9 mouse cellular contexts compared by ENCODE assay signal in the genomic region with DNA sequence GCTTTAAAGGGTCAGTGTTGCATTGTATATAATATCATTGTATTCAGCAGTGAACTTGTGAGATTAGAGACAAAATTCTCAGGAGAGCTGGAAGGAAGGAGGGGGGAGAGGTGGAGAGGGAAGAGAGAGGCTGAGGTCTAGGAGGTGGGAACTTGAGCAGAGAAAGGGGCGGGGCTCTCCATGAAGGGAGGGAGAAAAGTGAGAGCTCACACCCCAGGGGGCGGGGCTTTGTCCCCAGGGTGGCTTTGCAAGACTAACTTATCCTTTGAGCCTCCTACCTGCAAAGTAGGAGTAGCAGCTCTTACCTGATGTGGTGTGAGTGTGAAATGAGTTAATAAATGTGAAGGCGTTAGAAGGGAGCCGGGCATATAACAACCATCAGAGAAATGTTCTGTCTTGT. TPM values are rescaled to one million over a fixed set of nuclear protein-coding genes. Genes with fewer than 3 reads are reported as not detected.
DNase-seq lines count a peak whose midpoint lies in the region; ATAC-seq and TF ChIP-seq lines count a peak whose summit lies in the region.
"Had no signal": no experiment of that assay in that cellular context is flagged by ENCODE, and none has a peak within 500 bp of the region (broad histone marks: within the 10 kb centered on the region; RNA-seq: fewer than 3 reads in every experiment).

No protein-coding gene starts in this region.

- no peak overlapping the region for H3K4me2 ChIP-seq in forebrain, postnatal 0 days (ENCODE audit: low read depth)
- H3K4me2 ChIP-seq in midbrain, embryonic 16.5 days (ENCODE audit: low read length) = no peak overlapping the region
- H3K4me2 ChIP-seq: heart, embryonic 13.5 days had no signal

- DNase-seq in heart, postnatal 4 days = peak; percentile 46
- DNase-seq in heart, adult 8-10 months (ENCODE audit: low spot score) = no peak
- peak; percentile 52 for DNase-seq in adrenal gland, postnatal 25 days
- DNase-seq in kidney, postnatal 14 days = peak; percentile 84
- DNase-seq in forebrain, postnatal 0 days = no peak
- DNase-seq in left cerebral cortex, adult 9 months (ENCODE audit: low spot score in 2 of 2) = no peak

- no peak for TF ChIP-seq POLR2A in small intestine, adult 2 months (IDR thresholded peaks at IDR 0.05; ENCODE audit: low read depth, low read length)

- no peak overlapping the region for H3K9ac ChIP-seq in forebrain, postnatal 0 days
- H3K9ac ChIP-seq in midbrain, embryonic 16.5 days (ENCODE audit: low read depth, low read length) = no peak overlapping the region

- peak overlapping the region; percentile 35; the same call in 1 of the 2 replicates for H3K27ac ChIP-seq in small intestine, adult 2 months (ENCODE audit: insufficient read depth, low read depth, low read length)
- no peak overlapping the region for H3K27ac ChIP-seq in forebrain, postnatal 0 days (ENCODE audit: low read depth, low read length)
- H3K27ac ChIP-seq in midbrain, embryonic 16.5 days (ENCODE audit: low read length) = no peak overlapping the region
- H3K27ac ChIP-seq: heart, embryonic 13.5 days had no signal

- H3K36me3 ChIP-seq in small intestine, adult 2 months (ENCODE audit: control insufficient read depth, insufficient read depth, low read length) = no peaks in the 10 kb centered on the region
- H3K36me3 ChIP-seq in forebrain, postnatal 0 days (ENCODE audit: insufficient read depth) = no peaks in the 10 kb centered on the region
- no peaks in the 10 kb centered on the region for H3K36me3 ChIP-seq in midbrain, embryonic 16.5 days (ENCODE audit: control insufficient read depth, insufficient read depth, low read length)
- H3K36me3 ChIP-seq: heart, embryonic 13.5 days had no signal

- TF ChIP-seq CTCF in small intestine, adult 2 months (IDR thresholded peaks at IDR 0.05; ENCODE audit: extremely low read depth, insufficient read length, insufficient replicate concordance, low read depth, low read length) = no peak
- no peak for TF ChIP-seq CTCF in forebrain, postnatal 0 days (IDR thresholded peaks at IDR 0.05; ENCODE audit: low read depth)

- H3K27me3 ChIP-seq in small intestine, adult 2 months (ENCODE audit: control insufficient read depth, insufficient read depth, low read length) = no peaks in the 10 kb centered on the region
- H3K27me3 ChIP-seq in forebrain, postnatal 0 days (ENCODE audit: insufficient read depth, low read length) = no peaks in the 10 kb centered on the region
- no peaks in the 10 kb centered on the region for H3K27me3 ChIP-seq in midbrain, embryonic 16.5 days (ENCODE audit: control insufficient read depth, insufficient read depth, low read depth, low read length)

- H3K4me3 ChIP-seq in small intestine, adult 2 months (ENCODE audit: low read depth, low read length) = no peak overlapping the region
- H3K4me3 ChIP-seq in forebrain, postnatal 0 days (ENCODE audit: low read depth, low read length) = no peak overlapping the region
- H3K4me3 ChIP-seq in midbrain, embryonic 16.5 days (ENCODE audit: low read depth, low read length) = no peak overlapping the region
- H3K4me3 ChIP-seq: heart, embryonic 13.5 days had no signal

- no peaks in the 10 kb centered on the region for H3K9me3 ChIP-seq in forebrain, postnatal 0 days (ENCODE audit: low read length)
- H3K9me3 ChIP-seq in midbrain, embryonic 16.5 days (replicated peaks; ENCODE audit: control insufficient read depth, low read length, poor library complexity, severe bottlenecking) = no peaks in the 10 kb centered on the region
- H3K9me3 ChIP-seq: heart, embryonic 13.5 days had no signal

- no peak for ATAC-seq in forebrain, postnatal 0 days
- ATAC-seq in midbrain, embryonic 16.5 days = no peak

- WGBS in small intestine, adult 2 months = 15% methylated on average over 4 of the region's 4 CpGs
- 37% methylated on average over 4 of the region's 4 CpGs for WGBS in forebrain, postnatal 0 days
- 20% methylated on average over 4 of the region's 4 CpGs for WGBS in midbrain, embryonic 16.5 days

- peaks cover 7% of the 10 kb centered on the region for H3K4me1 ChIP-seq in small intestine, adult 2 months (ENCODE audit: control insufficient read depth, insufficient read depth, insufficient read length, low read length)
- no peaks in the 10 kb centered on the region for H3K4me1 ChIP-seq in forebrain, postnatal 0 days (ENCODE audit: insufficient read depth)
- H3K4me1 ChIP-seq in midbrain, embryonic 16.5 days (ENCODE audit: control insufficient read depth, insufficient read depth, low read length) = 0 out of 2 replicates have a peak, but pooled peaks cover 2% of the 10 kb centered on the region

RNA-seq across cellular contexts. Expression of gene Kdm6b, which starts 15.3 kb away (rescaled TPM):
- 10 to 100 TPM; 48.3 to 49.7 TPM for total RNA-seq in heart, postnatal 4 days (2021)
- 10 to 100 TPM; 19.1 to 26.2 (median 22.3) TPM for total RNA-seq in heart, adult 8-10 months (2022)
- 45.1 and 46.2 TPM in 2 replicates for total RNA-seq in adrenal gland, postnatal 25 days (2021)
- 13.5 and 35.4 TPM in 2 replicates for polyA plus RNA-seq in small intestine, adult 2 months (2012; rRNA removed)
- total RNA-seq in forebrain, postnatal 0 days (2014; rRNA removed) = 10.2 and 15.0 TPM in 2 replicates
- polyA plus RNA-seq in forebrain, postnatal 0 days (2015; fragmentation: Nextera tagmentation; extraction: Ambion mirVana) = 18.1 and 30.2 TPM in 2 replicates
- polyA plus RNA-seq in midbrain, embryonic 16.5 days (2015; fragmentation: Nextera tagmentation; extraction: Ambion mirVana) = 36.4 and 39.0 TPM in 2 replicates

RNA-seq across cellular contexts. Expression of gene Tmem88, which starts 30.7 kb away (rescaled TPM):
- 10 to 100 TPM; 37.1 to 38.3 TPM for total RNA-seq in heart, postnatal 4 days (2021)
- 10 to 100 TPM; 13.2 to 24.7 (median 19.5) TPM for total RNA-seq in heart, adult 8-10 months (2022)
- 13.9 and 16.9 TPM in 2 replicates for total RNA-seq in adrenal gland, postnatal 25 days (2021)
- 11.2 and 16.5 TPM in 2 replicates for polyA plus RNA-seq in small intestine, adult 2 months (2012; rRNA removed)
- total RNA-seq in forebrain, postnatal 0 days (2014; rRNA removed) = 2.0 and 2.4 TPM in 2 replicates
- polyA plus RNA-seq in forebrain, postnatal 0 days (2015; fragmentation: Nextera tagmentation; extraction: Ambion mirVana) = 6.8 and 7.7 TPM in 2 replicates
- 5.2 and 5.9 TPM in 2 replicates for polyA plus RNA-seq in midbrain, embryonic 16.5 days (2015; fragmentation: Nextera tagmentation; extraction: Ambion mirVana)

RNA-seq across cellular contexts. Expression of gene Cyb5d1, which starts 33.3 kb away (rescaled TPM):
- 10 to 100 TPM; 21.3 to 22.1 TPM for total RNA-seq in heart, postnatal 4 days (2021)
- total RNA-seq in heart, adult 8-10 months (2022) = 10 to 100 TPM; 33.3 to 39.8 (median 36.9) TPM
- total RNA-seq in adrenal gland, postnatal 25 days (2021) = 43.5 and 51.0 TPM in 2 replicates
- polyA plus RNA-seq in small intestine, adult 2 months (2012; rRNA removed) = 4.3 and 5.3 TPM in 2 replicates
- 21.1 and 28.9 TPM in 2 replicates for total RNA-seq in forebrain, postnatal 0 days (2014; rRNA removed)
- polyA plus RNA-seq in forebrain, postnatal 0 days (2015; fragmentation: Nextera tagmentation; extraction: Ambion mirVana) = 17.0 and 24.2 TPM in 2 replicates
- polyA plus RNA-seq in midbrain, embryonic 16.5 days (2015; fragmentation: Nextera tagmentation; extraction: Ambion mirVana) = 27.1 and 28.9 TPM in 2 replicates

RNA-seq across cellular contexts. Expression of gene Naa38, which starts 33.5 kb away (rescaled TPM):
- total RNA-seq in heart, postnatal 4 days (2021) = 100 to 1,000 TPM in 1 of 2 experiments, 10 to 100 TPM in 1; 92.3 to 101 TPM
- 100 to 1,000 TPM; 109 to 140 (median 120) TPM for total RNA-seq in heart, adult 8-10 months (2022)
- total RNA-seq in adrenal gland, postnatal 25 days (2021) = 127 and 149 TPM in 2 replicates
- 129 and 163 TPM in 2 replicates for polyA plus RNA-seq in small intestine, adult 2 months (2012; rRNA removed)
- 47.7 and 59.2 TPM in 2 replicates for total RNA-seq in forebrain, postnatal 0 days (2014; rRNA removed)
- polyA plus RNA-seq in forebrain, postnatal 0 days (2015; fragmentation: Nextera tagmentation; extraction: Ambion mirVana) = 125 and 141 TPM in 2 replicates
- polyA plus RNA-seq in midbrain, embryonic 16.5 days (2015; fragmentation: Nextera tagmentation; extraction: Ambion mirVana) = 86.2 and 89.6 TPM in 2 replicates

RNA-seq across cellular contexts. Expression of gene Chd3, which starts 59.5 kb away (rescaled TPM):
- 10 to 100 TPM; 75.3 to 76.7 TPM for total RNA-seq in heart, postnatal 4 days (2021)
- 10 to 100 TPM; 16.7 to 20.4 (median 18.3) TPM for total RNA-seq in heart, adult 8-10 months (2022)
- total RNA-seq in adrenal gland, postnatal 25 days (2021) = 105 and 111 TPM in 2 replicates
- 86.3 and 240 TPM in 2 replicates for polyA plus RNA-seq in small intestine, adult 2 months (2012; rRNA removed)
- total RNA-seq in forebrain, postnatal 0 days (2014; rRNA removed) = 356 and 381 TPM in 2 replicates
- polyA plus RNA-seq in forebrain, postnatal 0 days (2015; fragmentation: Nextera tagmentation; extraction: Ambion mirVana) = 55.3 and 74.7 TPM in 2 replicates
- 82.8 and 86.1 TPM in 2 replicates for polyA plus RNA-seq in midbrain, embryonic 16.5 days (2015; fragmentation: Nextera tagmentation; extraction: Ambion mirVana)

Comparison
In these comparisons a context has a peak if more than half of its experiments do, and no peak if none do; other contexts are left out.
1. DNase-seq: peak in heart, postnatal 4 days (single experiment), adrenal gland, postnatal 25 days (single experiment) and kidney, postnatal 14 days (single experiment); none in heart, adult 8-10 months (single experiment), forebrain, postnatal 0 days (single experiment) and left cerebral cortex, adult 9 months (0 of 2).